Mouse (Mus musculus) lung, embryonic 16.5 days (tissue): ENCODE results near the gene Nipsnap3b. TPM values are rescaled to one million over a fixed set of nuclear protein-coding genes. Genes with fewer than 3 reads are reported as not detected.
A peak's percentile ranks its signal among the peaks of the same experiment; 100 is the strongest.

Source experiments
- ATAC-seq: fragments of 200-750 bp; cut with Nextera tagmentation; 2 replicates; pipeline ENCODE4 v1.8.0; 2017; ENCODE audit warnings: low read depth, mild to moderate bottlenecking, moderate library complexity
- H3K27ac ChIP-seq: fragments of 300-500 bp; sonication (generic); 2 replicates; pipeline ENCODE4 v1.5.1; 2014; ENCODE audit warnings: mild to moderate bottlenecking, control low read depth, low read length
- H3K27me3 ChIP-seq: fragments of 300-500 bp; sonication (generic); 2 replicates; pipeline ENCODE4 v1.6.1; 2014; ENCODE audit warnings: low read depth, low read length, mixed read lengths; ENCODE audit not compliant: control insufficient read depth, insufficient read depth
- H3K36me3 ChIP-seq: fragments of 300-500 bp; sonication (generic); 2 replicates; pipeline ENCODE4 v1.6.1; 2014; ENCODE audit warnings: low read length; ENCODE audit not compliant: control insufficient read depth, insufficient read depth
- H3K4me1 ChIP-seq: fragments of 300-500 bp; sonication (generic); replicated peaks from 2 replicates; pipeline ENCODE4 v1.6.1; 2014; ENCODE audit warnings: low read length, mixed read lengths; ENCODE audit not compliant: control insufficient read depth, insufficient read depth
- H3K4me2 ChIP-seq: fragments of 300-500 bp; sonication (generic); 2 replicates; pipeline ENCODE4 v1.6.1; 2014; ENCODE audit warnings: low read depth, low read length, control low read depth
- H3K4me3 ChIP-seq: fragments of 300-500 bp; sonication (generic); 2 replicates; pipeline ENCODE4 v1.5.1; 2014; ENCODE audit warnings: mild to moderate bottlenecking, low read length, control low read depth
- H3K9ac ChIP-seq: fragments of 300-500 bp; sonication (generic); 2 replicates; pipeline ENCODE4 v1.6.1; 2014; ENCODE audit warnings: low read length, control low read depth
- H3K9me3 ChIP-seq: fragments of 300-500 bp; sonication (generic); 2 replicates; pipeline ENCODE4 v1.6.1; 2016; ENCODE audit warnings: low read length; ENCODE audit not compliant: control insufficient read depth
- WGBS: fragments of 180-500 bp; shearing (Covaris S2); extraction: QIAGEN DNeasy Blood & Tissue Kit; methylation state at CpG from one replicate; pipeline ENCODE4 v1.1.7; 2014; 5-methylcytosine and 5-hydroxymethylcytosine counted together
- polyA plus RNA-seq: library from polyadenylated mRNA; unstranded; fragments of >200 nt; fragmentation: Nextera tagmentation; extraction: Ambion mirVana; gene quantifications from 2 replicates; pipeline ENCODE4 v1.2.1, GENCODE M21; 2015

Gene Nipsnap3b
- polyA plus RNA-seq, result 81.9 and 83.2 TPM in 2 replicates

GRCm38 (mm10) chr4:53011732-53012361 is at the start of gene Nipsnap3b:
Nipsnap3b (plus strand) TSS chr4:53011880.
- Histone ChIP-seq H3K4me3 (peak within 1 kb of the TSS; percentile 88), H3K4me1 (peaks cover 5% of the 10 kb centered on the region), H3K27ac (peak within 1 kb of the TSS; percentile 91), H3K4me2 (peak within 1 kb of the TSS; percentile 75), H3K9me3 (peaks cover 3% of the 10 kb centered on the region; the same call in 1 of the 2 replicates), H3K36me3 (peaks cover 14% of the 10 kb centered on the region), H3K9ac (peak within 1 kb of the TSS; percentile 91), H3K27me3 (no peaks in the 10 kb centered on the region)
- WGBS, result under 1% methylated on average over 63 of the region's 63 CpGs
- ATAC-seq, result peak; percentile 98

- ATAC-seq, result no peak
- no peak within 1 kb of the TSS for H3K27ac ChIP-seq
Observed at GRCm38 (mm10) chr4:52964247-52964646, 47.4 kb upstream of the Nipsnap3b start, which contains the start of gene Olfr270. Olfr270 (plus strand) TSS chr4:52964547.

GRCm38 (mm10) chr4:52985216-52985615 is 26.5 kb upstream of the Nipsnap3b start:
- Histone ChIP-seq H3K9ac (no peak overlapping the region), H3K4me3 (no peak overlapping the region), H3K9me3 (no peaks in the 10 kb centered on the region), H3K36me3 (no peaks in the 10 kb centered on the region), H3K4me2 (no peak overlapping the region), H3K4me1 (peaks cover 4% of the 10 kb centered on the region; the same call in 1 of the 2 replicates), H3K27me3 (no peaks in the 10 kb centered on the region), H3K27ac (no peak overlapping the region)
- ATAC-seq, result no peak
- 55% methylated on average over 2 of the region's 2 CpGs for WGBS

More at GRCm38 (mm10) chr4:52964247-52964646, 47.4 kb upstream of the Nipsnap3b start, which contains the start of gene Olfr270:
- H3K4me3 ChIP-seq, result no peak within 1 kb of the TSS
- H3K36me3 ChIP-seq, result no peaks in the 10 kb centered on the region
- no peaks in the 10 kb centered on the region for H3K4me1 ChIP-seq
- no peaks in the 10 kb centered on the region for H3K27me3 ChIP-seq
- no peak within 1 kb of the TSS for H3K4me2 ChIP-seq
- H3K9ac ChIP-seq, result no peak within 1 kb of the TSS
- no peaks in the 10 kb centered on the region for H3K9me3 ChIP-seq

- Histone ChIP-seq H3K9me3 (no peaks in the 10 kb centered on the region), H3K9ac (no peak overlapping the region), H3K27ac (no peak overlapping the region), H3K36me3 (no peaks in the 10 kb centered on the region), H3K4me1 (peaks cover 4% of the 10 kb centered on the region; the same call in 1 of the 2 replicates), H3K27me3 (no peaks in the 10 kb centered on the region), H3K4me2 (no peak overlapping the region), H3K4me3 (no peak overlapping the region)
- ATAC-seq, result no peak
- 87% methylated on average over 2 of the region's 2 CpGs for WGBS
Observed at GRCm38 (mm10) chr4:52986266-52986665, 25.4 kb upstream of the Nipsnap3b start.

- Histone ChIP-seq H3K27ac (no peak within 1 kb of the TSS), H3K9ac (no peak within 1 kb of the TSS), H3K4me1 (peaks cover 4% of the 10 kb centered on the region; the same call in 1 of the 2 replicates), H3K36me3 (no peaks in the 10 kb centered on the region), H3K4me3 (0 out of 2 replicates have a peak within 1 kb of the TSS, but pooled peaks have one; percentile 1), H3K27me3 (no peaks in the 10 kb centered on the region), H3K9me3 (no peaks in the 10 kb centered on the region), H3K4me2 (peak within 1 kb of the TSS; percentile 31)
- 25% methylated on average over 12 of the region's 12 CpGs for WGBS
- peak; percentile 57 for ATAC-seq
Observed at GRCm38 (mm10) chr4:52989248-52989647, 22.4 kb upstream of the Nipsnap3b start, which contains the start of gene Nipsnap3a. Nipsnap3a (plus strand) TSS chr4:52989272.

- Histone ChIP-seq H3K4me3 (no peak overlapping the region), H3K9me3 (no peaks in the 10 kb centered on the region), H3K36me3 (no peaks in the 10 kb centered on the region), H3K27ac (no peak overlapping the region), H3K4me2 (no peak overlapping the region), H3K27me3 (no peaks in the 10 kb centered on the region), H3K9ac (no peak overlapping the region), H3K4me1 (no peaks in the 10 kb centered on the region)
- no peak for ATAC-seq
- 89% methylated on average over 6 of the region's 6 CpGs for WGBS
Observed at GRCm38 (mm10) chr4:52999449-52999848, 12.2 kb upstream of the Nipsnap3b start.

- Histone ChIP-seq H3K36me3 (no peaks in the 10 kb centered on the region), H3K4me2 (no peak overlapping the region), H3K4me3 (no peak overlapping the region)
Observed at GRCm38 (mm10) chr4:53000154-53000553, 11.5 kb upstream of the Nipsnap3b start.

GRCm38 (mm10) chr4:53009183-53009582 is 2.5 kb upstream of the Nipsnap3b start:
- Histone ChIP-seq H3K9ac (no peak overlapping the region), H3K4me1 (peaks cover 5% of the 10 kb centered on the region), H3K9me3 (no peaks in the 10 kb centered on the region), H3K4me3 (no peak overlapping the region), H3K4me2 (no peak overlapping the region), H3K36me3 (no peaks in the 10 kb centered on the region), H3K27me3 (no peaks in the 10 kb centered on the region), H3K27ac (no peak overlapping the region)
- 61% methylated on average over 4 of the region's 4 CpGs for WGBS
- ATAC-seq, result no peak

More at GRCm38 (mm10) chr4:53000154-53000553, 11.5 kb upstream of the Nipsnap3b start:
- no peak for ATAC-seq
- 76% methylated on average over 8 of the region's 8 CpGs for WGBS
- Histone ChIP-seq H3K9ac (no peak overlapping the region), H3K27ac (no peak overlapping the region), H3K9me3 (no peaks in the 10 kb centered on the region), H3K27me3 (no peaks in the 10 kb centered on the region), H3K4me1 (no peaks in the 10 kb centered on the region)

- no peaks in the 10 kb centered on the region for H3K9me3 ChIP-seq
- H3K9ac ChIP-seq, result no peak overlapping the region
- H3K27me3 ChIP-seq, result no peaks in the 10 kb centered on the region
- H3K4me2 ChIP-seq, result no peak overlapping the region
- H3K36me3 ChIP-seq, result peaks cover 2% of the 10 kb centered on the region; the same call in 1 of the 2 replicates
- no peak for ATAC-seq
- 76% methylated on average over 4 of the region's 4 CpGs for WGBS
- H3K27ac ChIP-seq, result no peak overlapping the region
- peaks cover 5% of the 10 kb centered on the region for H3K4me1 ChIP-seq
- no peak overlapping the region for H3K4me3 ChIP-seq
Observed at GRCm38 (mm10) chr4:53009871-53010270, 1.8 kb upstream of the Nipsnap3b start.
